Mouse (Mus musculus) skeletal muscle tissue, postnatal 0 days (tissue): Measurements from ENCODE around the gene Cdk11b. TPM values are rescaled to one million over a fixed set of nuclear protein-coding genes. Genes with fewer than 3 reads are reported as not detected.

Source experiments
- polyA plus RNA-seq: library from polyadenylated mRNA; unstranded; fragments of >200 nt; fragmentation: Nextera tagmentation; extraction: Ambion mirVana; gene quantifications from 2 replicates; pipeline ENCODE4 v1.2.1, GENCODE M21; 2015

Cdk11b gene
- 39.1 and 44.5 TPM in 2 replicates for polyA plus RNA-seq

DNA sequence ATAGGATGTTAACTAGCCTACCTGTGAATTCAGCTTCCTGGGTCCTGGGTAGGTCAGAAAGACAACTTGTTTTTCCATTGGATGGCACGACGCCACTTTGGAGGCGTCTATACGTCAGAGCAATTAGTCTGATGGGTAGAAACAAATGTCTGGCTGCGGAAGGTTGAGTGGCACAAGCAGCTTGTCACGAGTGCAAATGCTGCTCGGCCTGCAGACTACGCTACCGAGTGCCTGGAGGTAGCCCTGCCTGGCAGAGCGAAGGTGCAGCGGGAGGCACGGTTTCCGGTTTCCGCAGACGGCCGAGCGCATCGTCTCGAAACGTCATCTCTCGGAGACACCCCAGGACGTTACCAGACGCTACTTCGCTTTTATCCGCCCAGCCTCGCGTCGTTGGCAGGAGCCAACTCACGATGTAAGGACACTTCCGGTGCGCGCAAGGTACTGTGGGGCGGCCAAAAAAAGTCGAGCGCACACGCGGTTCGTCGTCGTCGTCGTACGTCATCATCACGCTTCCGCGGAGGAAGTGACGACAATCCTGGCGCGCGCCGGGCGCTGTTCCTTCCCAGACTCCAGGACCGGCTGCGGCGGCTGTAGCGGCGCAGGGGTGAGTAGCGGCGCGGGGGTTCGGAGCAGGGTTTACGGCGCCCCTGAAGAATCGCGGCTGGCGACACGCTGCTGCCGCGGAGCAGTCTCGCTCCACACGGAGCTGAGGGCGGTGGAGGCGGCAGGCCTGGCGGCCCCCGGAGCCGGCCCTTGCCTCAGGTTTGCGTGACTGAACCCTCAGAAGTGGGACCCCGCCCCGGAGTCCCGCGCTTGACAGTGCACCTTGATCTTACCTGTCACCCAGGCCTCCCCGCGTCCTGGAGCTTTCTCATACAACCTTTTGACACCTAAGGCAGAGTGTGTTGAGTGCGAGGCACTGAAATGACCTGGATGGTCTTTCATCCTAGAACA lies at the start of gene Cdk11b:
Cdk11b (plus strand) TSS at position 517 of the 954 bp plus-strand sequence.

GRCm38 (mm10) chr4:155601091-155601996 lies 23.3 kb upstream of the Cdk11b start, which contains the start of gene Slc35e2:
TSS of gene Slc35e2 (plus strand) at chr4:155601416.

GRCm38 (mm10) chr4:155645308-155645707 lies 20.7 kb downstream of the Cdk11b start, which contains the start of gene Gm10563:
TSS of gene Gm10563 (minus strand) at chr4:155645408.

GRCm38 (mm10) chr4:155653086-155653450 lies 28.4 kb downstream of the Cdk11b start, which contains the start of gene Mmp23:
TSS of gene Mmp23 (minus strand) at chr4:155653384.

GRCm38 (mm10) chr4:155668689-155669597 lies 44.3 kb downstream of the Cdk11b start, which contains the start of gene Mib2:
TSS of gene Mib2 (minus strand) at chr4:155669198.

DNA sequence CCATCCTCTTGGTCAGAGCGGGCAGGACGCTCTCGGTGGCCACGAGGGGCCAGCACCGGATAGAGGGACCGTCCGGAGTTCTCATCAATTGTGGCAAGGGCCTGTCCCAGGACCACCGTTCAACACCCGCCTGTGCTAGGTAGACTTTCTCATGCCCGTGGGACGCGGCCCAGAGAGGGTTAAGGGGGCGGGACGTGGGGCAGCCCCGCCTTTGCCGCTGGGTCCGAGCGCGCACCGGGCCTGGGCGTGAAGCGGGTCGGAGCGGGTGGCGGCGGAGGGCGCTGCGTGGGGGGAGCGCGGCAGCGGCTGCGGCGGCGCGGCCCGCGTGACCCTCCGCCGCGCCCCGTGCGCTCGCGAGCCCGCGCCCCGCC lies 69.4 kb downstream of the Cdk11b start, which contains the start of gene Fndc10:
Fndc10 (plus strand) TSS at position 232 of the 371 bp plus-strand sequence.

Other genes with a start within 250 kb of the Cdk11b start
- 0.47 and 1.0 TPM in 2 replicates for gene Gabrd, start 226.7 kb upstream of the Cdk11b start, polyA plus RNA-seq
- 1.3 and 1.6 TPM in 2 replicates for gene Cfap74, start 215.7 kb upstream of the Cdk11b start, polyA plus RNA-seq
- 73.1 and 82.1 TPM in 2 replicates for gene Tmem52, start 155.7 kb upstream of the Cdk11b start, polyA plus RNA-seq
- gene Gnb1, start 133.5 kb upstream of the Cdk11b start, polyA plus RNA-seq = 160 and 178 TPM in 2 replicates
- gene Nadk, start 62.5 kb upstream of the Cdk11b start, polyA plus RNA-seq = 25.7 and 36.4 TPM in 2 replicates
- gene Slc35e2, start 23.4 kb upstream of the Cdk11b start, polyA plus RNA-seq = 3.5 and 3.7 TPM in 2 replicates
- not detected in 2 replicates for gene Gm10563, start 20.6 kb downstream of the Cdk11b start, polyA plus RNA-seq
- 38.5 and 62.9 TPM in 2 replicates for gene Mmp23, start 28.5 kb downstream of the Cdk11b start, polyA plus RNA-seq
- 13.3 and 14.7 TPM in 2 replicates for gene Mib2, start 44.3 kb downstream of the Cdk11b start, polyA plus RNA-seq
- 4.6 and 6.1 TPM in 2 replicates for gene Fndc10, start 69.5 kb downstream of the Cdk11b start, polyA plus RNA-seq
- gene Ssu72, start 79.9 kb downstream of the Cdk11b start, polyA plus RNA-seq = 90.9 and 95.8 TPM in 2 replicates
- gene Tmem240, start 109.9 kb downstream of the Cdk11b start, polyA plus RNA-seq = 0.28 and 0.58 TPM in 2 replicates
- 56.3 and 59.2 TPM in 2 replicates for gene Atad3a, start 136.2 kb downstream of the Cdk11b start, polyA plus RNA-seq
- gene Vwa1, start 149.8 kb downstream of the Cdk11b start, polyA plus RNA-seq = 20.3 and 22.5 TPM in 2 replicates
- 1.4 and 1.5 TPM in 2 replicates for gene Tmem88b, start 161.0 kb downstream of the Cdk11b start, polyA plus RNA-seq
- gene Ankrd65, start 165.6 kb downstream of the Cdk11b start, polyA plus RNA-seq = 0.13 and 0.15 TPM in 2 replicates
- gene Mrpl20, start 178.0 kb downstream of the Cdk11b start, polyA plus RNA-seq = 172 and 176 TPM in 2 replicates
- gene Ccnl2, start 187.6 kb downstream of the Cdk11b start, polyA plus RNA-seq = 89.3 and 91.0 TPM in 2 replicates
- gene Aurkaip1, start 206.4 kb downstream of the Cdk11b start, polyA plus RNA-seq = 131 and 148 TPM in 2 replicates
- 109 and 120 TPM in 2 replicates for gene Mxra8, start 214.8 kb downstream of the Cdk11b start, polyA plus RNA-seq
- gene Dvl1, start 222.5 kb downstream of the Cdk11b start, polyA plus RNA-seq = 13.5 and 16.4 TPM in 2 replicates
- gene Tas1r3, start 238.5 kb downstream of the Cdk11b start, polyA plus RNA-seq = 0.16 and 0.21 TPM in 2 replicates
- 8.0 and 8.1 TPM in 2 replicates for gene Cptp, start 244.6 kb downstream of the Cdk11b start, polyA plus RNA-seq
- gene Ints11, start 244.7 kb downstream of the Cdk11b start, polyA plus RNA-seq = 23.9 and 26.2 TPM in 2 replicates